Mouse (Mus musculus): ENCODE results near the gene Ptges2.
A peak's percentile ranks its signal among the peaks of the same experiment; 100 is the strongest.

Gene Ptges2

DNA sequence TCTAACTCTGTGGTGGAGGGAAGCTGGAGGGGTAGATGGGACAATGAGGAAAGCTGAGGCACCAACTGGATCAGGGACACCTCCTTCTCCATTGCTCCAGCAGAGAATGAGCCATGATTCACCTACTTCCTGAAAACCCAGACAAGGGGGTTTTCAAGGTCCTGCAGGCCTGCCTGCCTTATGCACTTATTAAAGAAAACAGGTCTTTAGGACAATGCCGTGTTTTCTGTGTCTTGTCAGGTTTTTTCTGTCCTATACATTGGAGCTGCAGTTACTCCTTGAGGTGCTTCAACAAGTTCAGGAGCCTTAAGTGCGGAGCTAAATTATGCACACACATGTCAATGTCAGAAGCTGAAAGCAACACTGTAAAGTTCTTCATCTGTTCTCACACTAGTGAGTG, 45.9 kb downstream of the Ptges2 start:
- no peak for DNase-seq

- no peak for DNase-seq
Measured at GRCm38 (mm10) chr2:32445535-32445934, 49.8 kb downstream of the Ptges2 start.

DNA sequence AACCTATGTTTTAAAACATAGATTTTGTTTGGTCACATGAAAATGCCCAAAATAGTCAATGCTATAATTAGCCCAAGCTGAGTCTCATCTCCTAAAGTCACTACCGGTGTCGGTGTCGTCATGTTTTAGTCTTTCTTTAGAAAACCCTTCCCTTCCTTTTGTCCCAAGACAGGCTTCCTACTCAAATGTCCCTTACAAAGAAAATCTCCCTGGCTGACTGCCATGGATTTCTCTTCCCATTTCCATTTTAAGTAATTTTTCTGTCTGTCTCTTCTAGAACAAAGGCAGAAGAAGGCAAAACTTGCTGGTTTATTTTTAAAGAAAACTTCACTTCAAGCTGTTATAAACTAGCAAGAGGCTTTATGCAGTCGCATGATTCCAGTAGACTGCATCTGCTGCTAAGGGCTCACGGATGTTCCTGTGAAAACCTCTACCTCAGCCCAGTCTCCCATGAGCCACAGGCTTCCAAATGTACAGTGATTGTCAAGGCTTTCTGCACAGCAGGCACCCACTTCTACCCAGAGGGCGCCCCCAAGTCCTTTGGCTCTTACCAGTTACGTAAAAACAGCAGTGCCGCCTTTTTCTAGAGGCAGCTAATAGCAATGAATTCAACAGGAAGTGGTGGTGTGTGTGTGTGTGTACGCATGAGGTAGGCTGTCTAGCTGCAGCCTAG, 51.7 kb downstream of the Ptges2 start:
- DNase-seq: peak; percentile 55 to 58

DNA sequence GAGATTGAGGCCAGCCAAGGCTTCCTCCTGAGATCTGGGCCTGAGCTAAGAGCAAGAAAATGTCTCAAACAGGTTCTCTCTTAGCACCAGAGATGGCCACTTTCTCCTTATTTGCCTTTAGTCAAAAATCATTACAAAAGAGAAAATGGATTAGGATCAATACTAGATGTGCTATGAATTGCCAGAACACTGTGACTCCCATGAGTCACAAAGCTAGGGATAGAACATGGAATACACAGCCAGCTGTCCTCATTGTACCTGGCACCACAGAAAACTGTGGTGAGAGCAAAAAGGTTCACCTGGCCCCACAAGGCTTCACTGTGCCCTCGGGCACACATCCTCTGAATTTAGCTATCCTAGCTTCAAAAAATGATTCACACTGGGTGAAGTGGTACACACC, 52.8 kb downstream of the Ptges2 start:
- no peak for DNase-seq

DNA sequence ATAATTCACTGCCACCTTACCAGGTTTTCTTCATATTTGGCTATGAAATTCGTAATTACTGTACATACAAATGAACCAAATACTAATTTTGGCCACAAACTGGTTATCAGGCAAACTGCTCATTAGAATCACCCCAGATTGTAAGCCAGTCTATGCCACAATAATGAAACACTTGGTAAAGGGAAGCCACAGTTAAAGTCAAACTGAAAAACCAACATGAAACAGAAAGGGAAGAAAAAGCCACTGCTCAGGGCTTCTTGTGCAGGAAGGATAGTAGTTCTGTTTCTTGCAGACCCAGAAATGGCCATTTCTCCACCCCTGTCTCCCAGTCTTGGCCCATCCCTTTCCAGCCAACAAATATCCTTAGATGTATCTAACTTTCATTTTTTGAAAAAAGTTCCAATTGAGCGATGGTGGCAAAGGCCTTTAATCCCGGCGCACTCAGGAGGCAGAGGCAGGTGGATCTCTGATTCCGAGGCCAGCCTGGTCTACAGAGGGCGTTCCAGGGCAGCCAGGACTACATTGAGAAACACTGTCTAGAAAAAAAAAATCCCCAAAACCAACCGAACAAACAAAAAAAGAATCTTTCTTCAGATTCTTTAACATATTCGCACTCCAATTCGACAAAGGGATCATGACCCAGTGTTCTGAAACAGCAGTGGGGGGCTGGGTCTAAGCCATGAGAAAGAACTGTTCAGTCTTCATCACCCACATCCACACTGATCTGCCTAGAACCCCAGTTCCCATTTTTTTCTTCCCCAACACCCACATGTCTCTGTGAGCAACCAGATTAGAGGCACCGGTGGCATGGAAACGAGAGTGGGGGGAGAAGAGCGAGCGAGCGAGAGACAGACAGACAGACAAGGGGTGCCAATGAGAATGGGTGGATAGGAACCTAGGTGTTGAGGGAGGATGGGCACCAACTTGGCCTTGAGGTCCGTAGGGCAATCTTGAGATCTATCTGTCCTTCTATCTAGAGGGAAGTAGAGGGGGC, 54.4 kb downstream of the Ptges2 start, which contains the start of gene Naif1:
Gene Naif1, plus strand, starts transcription at position 697 of the 994 bp plus-strand sequence.
- no peak for DNase-seq

DNA sequence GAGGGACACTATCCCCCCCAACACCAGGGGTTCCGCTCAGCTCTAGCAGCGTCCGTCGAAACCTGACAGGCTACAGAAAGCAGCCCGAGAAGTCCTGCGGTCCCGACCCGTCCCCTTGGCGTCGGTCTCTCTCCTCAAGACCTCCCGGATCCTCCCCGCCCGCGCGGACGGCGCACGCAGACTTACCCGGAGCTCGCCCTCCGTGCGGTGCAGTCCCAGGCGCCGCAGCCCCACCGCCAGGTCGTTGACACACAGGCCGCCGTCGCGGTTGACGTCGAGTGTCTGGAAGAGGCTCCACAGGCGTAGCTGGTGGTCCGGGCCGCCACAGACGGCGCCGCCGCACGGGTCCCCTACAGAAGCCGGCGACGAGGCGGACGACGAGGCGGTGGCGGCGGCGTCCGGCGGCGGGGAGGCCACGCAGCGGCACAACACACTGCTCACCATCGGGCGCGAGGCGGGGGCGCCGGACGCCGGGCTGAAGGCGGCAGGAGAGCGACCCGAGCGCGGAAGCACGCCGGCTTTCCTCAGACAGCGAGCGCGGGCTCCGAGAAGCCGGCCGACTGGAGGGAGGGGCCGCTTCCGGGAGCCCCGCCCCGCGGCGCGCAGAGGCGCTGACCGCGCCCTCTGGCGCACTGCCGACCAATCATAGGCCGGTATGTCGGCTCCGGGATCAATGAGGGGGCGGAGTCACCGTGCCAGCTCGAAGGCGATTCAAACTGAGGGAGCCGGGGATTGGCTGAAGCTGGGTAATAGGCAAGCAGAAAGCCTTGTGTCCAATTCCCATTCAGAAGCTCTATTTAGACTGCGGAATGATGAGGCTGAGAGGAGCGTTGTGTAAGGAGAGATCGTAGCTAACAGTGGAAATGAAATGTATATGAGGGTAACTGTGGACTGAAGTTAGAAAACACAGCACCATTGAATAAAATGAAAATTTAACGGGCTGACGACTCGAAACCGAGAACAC, 55.5 kb downstream of the Ptges2 start, which contains the start of gene Slc25a25:
Gene Slc25a25, minus strand, starts transcription at position 565 of the 964 bp plus-strand sequence.
- peak; percentile 95 for DNase-seq

GRCm38 (mm10) chr2:32451870-32452372, 56.2 kb downstream of the Ptges2 start:
- peak; percentile 96 to 98 for DNase-seq

GRCm38 (mm10) chr2:32452441-32452971, 56.8 kb downstream of the Ptges2 start:
- DNase-seq: peak in 1 of 2 experiments; percentile 41

- DNase-seq: no peak
Measured at GRCm38 (mm10) chr2:32453641-32454303, 58.1 kb downstream of the Ptges2 start.

DNA sequence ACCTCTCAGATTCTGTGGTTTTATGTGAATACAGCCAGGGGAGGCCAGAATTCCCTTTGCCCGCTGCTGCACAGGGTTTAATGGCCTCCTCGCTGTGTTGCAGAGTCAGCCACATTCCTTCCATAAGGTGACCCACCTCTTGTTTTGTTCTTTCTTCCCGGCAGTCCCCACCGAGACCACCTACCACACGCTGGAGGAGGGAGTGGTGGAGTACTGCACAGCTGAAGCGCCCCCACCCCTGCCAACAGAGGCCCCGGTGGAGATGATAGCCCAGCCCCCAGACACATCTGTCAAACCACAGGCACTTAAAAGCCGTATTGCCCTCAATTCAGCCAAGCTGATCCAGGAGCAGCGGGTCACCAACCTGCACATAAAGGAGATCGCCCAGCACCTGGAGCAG, 58.9 kb downstream of the Ptges2 start:
- no peak for DNase-seq

GRCm38 (mm10) chr2:32455101-32455500, 59.4 kb downstream of the Ptges2 start:
- no peak for DNase-seq

All from spleen, adult 18-20 months (tissue).